Mouse (Mus musculus) myocyte (in vitro differentiated cells): ENCODE results near the gene Nsf. TPM values are rescaled to one million over a fixed set of nuclear protein-coding genes. Genes with fewer than 3 reads are reported as not detected.

Experiments used
- H3K27me3 ChIP-seq: one replicate; pipeline ENCODE4 v1.6.1; 2011; ENCODE audit not compliant: control insufficient read depth, insufficient read depth, insufficient read length
- H3K36me3 ChIP-seq: one replicate; pipeline ENCODE4 v1.6.1; 2011; ENCODE audit not compliant: control insufficient read depth, insufficient read depth
- H3K4me2 ChIP-seq: one replicate; pipeline ENCODE4 v1.6.1; 2011; ENCODE audit warnings: low read depth, control low read depth
- H3K4me3 ChIP-seq: one replicate; pipeline ENCODE4 v1.5.1; 2011; ENCODE audit warnings: mild to moderate bottlenecking, control low read depth, moderate library complexity
- H3K79me2 ChIP-seq: one replicate; pipeline ENCODE4 v1.6.1; 2011; ENCODE audit not compliant: control insufficient read depth, insufficient read depth
- H3ac ChIP-seq: one replicate; pipeline ENCODE4 v1.6.1; 2011; ENCODE audit not compliant: control insufficient read depth, insufficient read length
- CEBPB ChIP-seq: IDR thresholded peaks from 2 replicates; pipeline ENCODE4 v1.6.1; 2011; ENCODE audit warnings: mild to moderate bottlenecking, moderate library complexity; ENCODE audit not compliant: poor library complexity, insufficient read depth, severe bottlenecking
- E2F4 ChIP-seq: IDR thresholded peaks from one replicate; pipeline ENCODE4 v1.6.1; 2011; ENCODE audit warnings: mild to moderate bottlenecking, control low read depth, moderate library complexity; ENCODE audit not compliant: insufficient read depth
- MAX ChIP-seq: IDR thresholded peaks from one replicate; pipeline ENCODE4 v1.6.1; 2011; ENCODE audit warnings: low read depth, mild to moderate bottlenecking, control low read depth
- MYOD1 ChIP-seq, 3 experiments: IDR thresholded peaks; one replicate each; pipeline ENCODE4 v1.6.1; 2011; ENCODE audit warnings: control low read depth in 2 of 3, low read depth in 2 of 3, mild to moderate bottlenecking in 2 of 3, moderate library complexity in 1 of 3; ENCODE audit not compliant: insufficient read length in 2 of 3, control insufficient read depth in 1 of 3
- MYOG ChIP-seq, 3 experiments: IDR thresholded peaks; one replicate each; pipeline ENCODE4 v1.6.1; 2011; ENCODE audit warnings: control low read depth in 2 of 3, low read depth in 2 of 3, mild to moderate bottlenecking in 2 of 3; ENCODE audit not compliant: insufficient read length in 2 of 3, control insufficient read depth in 1 of 3, insufficient read depth in 1 of 3
- POLR2A ChIP-seq: IDR thresholded peaks from one replicate; pipeline ENCODE4 v1.6.1; 2011; ENCODE audit warnings: low read depth, mild to moderate bottlenecking, control low read depth, moderate library complexity; ENCODE audit not compliant: insufficient read length
- POLR2AphosphoS2 ChIP-seq: IDR thresholded peaks from one replicate; pipeline ENCODE4 v1.6.1; 2011; ENCODE audit warnings: low read depth, control low read depth; ENCODE audit not compliant: insufficient read length
- REST ChIP-seq: IDR thresholded peaks from one replicate; pipeline ENCODE4 v1.6.1; 2011; ENCODE audit warnings: mild to moderate bottlenecking, control low read depth, moderate library complexity; ENCODE audit not compliant: insufficient read depth, insufficient read length
- SRF ChIP-seq: IDR thresholded peaks from one replicate; pipeline ENCODE4 v1.6.1; 2011; ENCODE audit warnings: low read depth; ENCODE audit not compliant: control insufficient read depth, insufficient read length
- TCF12 ChIP-seq: IDR thresholded peaks from one replicate; pipeline ENCODE4 v1.6.1; 2011; ENCODE audit warnings: mild to moderate bottlenecking, control low read depth; ENCODE audit not compliant: poor library complexity, insufficient read depth, severe bottlenecking
- TCF3 ChIP-seq: IDR thresholded peaks from one replicate; pipeline ENCODE4 v1.6.1; 2011; ENCODE audit warnings: low read depth, control low read depth; ENCODE audit not compliant: insufficient read length
- USF1 ChIP-seq: IDR thresholded peaks from one replicate; pipeline ENCODE4 v1.6.1; 2011; ENCODE audit warnings: low read depth, mild to moderate bottlenecking, control low read depth, moderate library complexity
- polyA plus RNA-seq: library from polyadenylated mRNA; unstranded; fragments of >200 nt; fragmentation: generic; extraction: Trizol; gene quantifications from one replicate; pipeline ENCODE4 v1.2.1, GENCODE M21; 2012; ENCODE audit warnings: missing spikeins

Gene Nsf
- polyA plus RNA-seq, 1 experiment = 17.2 TPM

GRCm38 (mm10) chr11:103856641-103857040 lies 97.2 kb downstream of the Nsf start:
- Histone ChIP-seq H3K4me2 (no peak overlapping the region), H3K27me3 (no peaks in the 10 kb centered on the region), H3ac (no peak overlapping the region), H3K4me3 (no peak overlapping the region), H3K36me3 (peaks cover 11% of the 10 kb centered on the region), H3K79me2 (no peaks in the 10 kb centered on the region)
- TF ChIP-seq E2F4 (no peak), TCF3 (no peak), MAX (no peak), USF1 (no peak), REST (no peak), TCF12 (no peak), MYOG (IDR thresholded peaks at IDR 0.05; ENCODE audit: control insufficient read depth in 1 of 3, insufficient read depth in 1 of 3, insufficient read length in 2 of 3, low read depth in 2 of 3) (no peak), POLR2AphosphoS2 (no peak), POLR2A (no peak), MYOD1 (IDR thresholded peaks at IDR 0.05; ENCODE audit: control insufficient read depth in 1 of 3, insufficient read length in 2 of 3, low read depth in 2 of 3) (no peak), SRF (no peak), CEBPB (no peak)

- no peak overlapping the region for H3K4me2 ChIP-seq
- TF ChIP-seq MAX (no peak), REST (no peak), TCF12 (no peak)
- H3K36me3 ChIP-seq = peaks cover 11% of the 10 kb centered on the region
- H3K79me2 ChIP-seq = no peaks in the 10 kb centered on the region
- no peak overlapping the region for H3K4me3 ChIP-seq
- no peaks in the 10 kb centered on the region for H3K27me3 ChIP-seq
- no peak overlapping the region for H3ac ChIP-seq
Measured at GRCm38 (mm10) chr11:103854294-103854693, 99.6 kb downstream of the Nsf start.

- peaks cover 9% of the 10 kb centered on the region for H3K36me3 ChIP-seq
- H3K79me2 ChIP-seq = no peaks in the 10 kb centered on the region
- no peak overlapping the region for H3K4me2 ChIP-seq
- H3K27me3 ChIP-seq = no peaks in the 10 kb centered on the region
- H3K4me3 ChIP-seq = no peak overlapping the region
- no peak for TF ChIP-seq MAX
- no peak for TF ChIP-seq REST
- TF ChIP-seq TCF3 = no peak
- no peak for TF ChIP-seq CEBPB
- TF ChIP-seq POLR2A = no peak
- no peak for TF ChIP-seq MYOD1 (IDR thresholded peaks at IDR 0.05; ENCODE audit: control insufficient read depth in 1 of 3, insufficient read length in 2 of 3, low read depth in 2 of 3)
- no peak for TF ChIP-seq USF1
- TF ChIP-seq TCF12 = no peak
- TF ChIP-seq POLR2AphosphoS2 = no peak
- H3ac ChIP-seq = no peak overlapping the region
Measured at GRCm38 (mm10) chr11:103853284-103853920, 100.5 kb downstream of the Nsf start.

- Histone ChIP-seq H3K4me2 (no peak overlapping the region), H3ac (no peak overlapping the region), H3K4me3 (no peak overlapping the region), H3K27me3 (no peaks in the 10 kb centered on the region), H3K79me2 (no peaks in the 10 kb centered on the region), H3K36me3 (peaks cover 2% of the 10 kb centered on the region)
- TF ChIP-seq MAX = no peak
- TF ChIP-seq POLR2AphosphoS2 = no peak
- no peak for TF ChIP-seq USF1
- no peak for TF ChIP-seq E2F4
- TF ChIP-seq MYOD1 (IDR thresholded peaks at IDR 0.05; ENCODE audit: control insufficient read depth in 1 of 3, insufficient read length in 2 of 3, low read depth in 2 of 3) = no peak
- TF ChIP-seq TCF12 = no peak
- TF ChIP-seq MYOG (IDR thresholded peaks at IDR 0.05; ENCODE audit: control insufficient read depth in 1 of 3, insufficient read depth in 1 of 3, insufficient read length in 2 of 3, low read depth in 2 of 3) = no peak
- no peak for TF ChIP-seq REST
- no peak for TF ChIP-seq SRF
- TF ChIP-seq CEBPB = no peak
- TF ChIP-seq TCF3 = no peak
- no peak for TF ChIP-seq POLR2A
Measured at GRCm38 (mm10) chr11:103852590-103853283, 101.1 kb downstream of the Nsf start.

- Histone ChIP-seq H3K36me3 (no peaks in the 10 kb centered on the region), H3K79me2 (no peaks in the 10 kb centered on the region), H3K4me3 (no peak overlapping the region), H3K27me3 (no peaks in the 10 kb centered on the region), H3ac (no peak overlapping the region), H3K4me2 (no peak overlapping the region)
- TF ChIP-seq SRF (no peak), MAX (no peak), MYOD1 (IDR thresholded peaks at IDR 0.05; ENCODE audit: control insufficient read depth in 1 of 3, insufficient read length in 2 of 3, low read depth in 2 of 3) (no peak), POLR2A (no peak), POLR2AphosphoS2 (no peak), E2F4 (no peak), USF1 (no peak), MYOG (IDR thresholded peaks at IDR 0.05; ENCODE audit: control insufficient read depth in 1 of 3, insufficient read depth in 1 of 3, insufficient read length in 2 of 3, low read depth in 2 of 3) (no peak), CEBPB (no peak), TCF12 (no peak), TCF3 (no peak), REST (no peak)
Measured at GRCm38 (mm10) chr11:103848287-103848686, 105.6 kb downstream of the Nsf start.
